Mouse (Mus musculus) CD4-positive, CD25-positive, alpha-beta regulatory T cell, adult 4 months (primary cell): ENCODE measurements around the gene Ddx24. TPM values are rescaled to one million over a fixed set of nuclear protein-coding genes. Genes with fewer than 3 reads are reported as not detected.

ENCODE experiments used
- ATAC-seq: one replicate; pipeline ENCODE4 v1.8.0; 2017
- polyA plus RNA-seq, 2 experiments: library from polyadenylated mRNA; unstranded; fragments of 100-300 nt; shearing (Covaris generic); gene quantifications; one replicate each; pipeline ENCODE4 v1.2.1; 2017

Ddx24 gene
- polyA plus RNA-seq, 2 experiments from 2014 or later = 250 to 324 TPM

GRCm38 (mm10) chr12:103389348-103389727 lies 36.3 kb downstream of the Ddx24 start:
- ATAC-seq = no peak

GRCm38 (mm10) chr12:103388505-103389347 lies 36.9 kb downstream of the Ddx24 start, which contains the start of gene Otub2:
TSS of gene Otub2 (plus strand) at chr12:103388682.
- peak; percentile 98 for ATAC-seq

- no peak for ATAC-seq
These were observed 45.4 kb downstream of the Ddx24 start for GRCm38 (mm10) chr12:103380226-103380625.

GRCm38 (mm10) chr12:103376774-103377173 lies 48.9 kb downstream of the Ddx24 start:
- no peak for ATAC-seq

- ATAC-seq = no peak
These were observed 49.5 kb downstream of the Ddx24 start for GRCm38 (mm10) chr12:103376124-103376523.

- ATAC-seq = no peak
These were observed 51.9 kb downstream of the Ddx24 start for GRCm38 (mm10) chr12:103373530-103374236.

- peak; percentile 61 for ATAC-seq
These were observed 53.9 kb downstream of the Ddx24 start for GRCm38 (mm10) chr12:103371711-103372110.

GRCm38 (mm10) chr12:103370861-103371260 lies 54.8 kb downstream of the Ddx24 start:
- ATAC-seq = no peak

- no peak for ATAC-seq
These were observed 56.9 kb downstream of the Ddx24 start for GRCm38 (mm10) chr12:103368777-103369176.

GRCm38 (mm10) chr12:103368326-103368669 lies 57.3 kb downstream of the Ddx24 start:
- ATAC-seq = no peak

- ATAC-seq = peak; percentile 77
These were observed 57.9 kb downstream of the Ddx24 start for GRCm38 (mm10) chr12:103367620-103368325.

GRCm38 (mm10) chr12:103367171-103367570 lies 58.5 kb downstream of the Ddx24 start:
- no peak for ATAC-seq

GRCm38 (mm10) chr12:103362336-103362735 lies 63.3 kb downstream of the Ddx24 start:
- no peak for ATAC-seq

- no peak for ATAC-seq
These were observed 63.9 kb downstream of the Ddx24 start for GRCm38 (mm10) chr12:103361539-103362307.

GRCm38 (mm10) chr12:103360812-103361211 lies 64.8 kb downstream of the Ddx24 start:
- ATAC-seq = no peak

GRCm38 (mm10) chr12:103358951-103359801 lies 66.5 kb downstream of the Ddx24 start:
- no peak for ATAC-seq

GRCm38 (mm10) chr12:103358216-103358615 lies 67.4 kb downstream of the Ddx24 start:
- no peak for ATAC-seq
